In the genomic region with DNA sequence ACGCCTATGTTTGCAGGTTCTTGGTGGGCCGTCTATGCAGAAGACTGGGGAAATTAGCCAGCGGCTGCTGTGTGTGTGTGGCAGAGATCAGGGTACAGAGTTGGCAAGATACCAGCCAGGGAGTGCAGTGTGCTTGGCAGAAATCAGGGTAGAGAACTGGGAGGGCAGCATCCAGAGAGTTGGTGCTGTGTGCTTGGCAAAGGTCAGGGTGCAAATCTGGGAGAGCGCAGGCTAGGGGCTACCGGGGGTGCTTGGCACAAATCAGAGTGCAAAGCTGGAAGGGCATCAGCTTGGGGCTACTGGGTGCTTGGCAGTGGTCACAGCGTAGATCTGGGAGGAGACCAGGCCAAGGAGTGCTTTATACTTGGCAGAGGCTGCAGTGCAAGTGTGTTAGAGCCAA, we compare ENCODE assay signal across 16 mouse cellular contexts.
DNase-seq lines count a peak whose midpoint lies in the region; ATAC-seq and TF ChIP-seq lines count a peak whose summit lies in the region.
"Had no signal": no experiment of that assay in that cellular context is flagged by ENCODE, and none has a peak within 500 bp of the region (broad histone marks: within the 10 kb centered on the region; RNA-seq: fewer than 3 reads in every experiment).

No protein-coding gene starts in this region.

- no peak overlapping the region for H3K9ac ChIP-seq in hindbrain, postnatal 0 days (replicated peaks; ENCODE audit: low read length)
- H3K9ac ChIP-seq in hindbrain, embryonic 16.5 days (ENCODE audit: low read depth, low read length) = no peak overlapping the region
- no peak overlapping the region for H3K9ac ChIP-seq in forebrain, embryonic 12.5 days
- H3K9ac ChIP-seq: limb, embryonic 12.5 days; liver, embryonic 15.5 days; neural tube, embryonic 12.5 days had no signal

- ATAC-seq in hindbrain, postnatal 0 days = no peak
- ATAC-seq in hindbrain, embryonic 16.5 days = no peak
- ATAC-seq in forebrain, embryonic 12.5 days (ENCODE audit: low FRiP score) = no peak
- ATAC-seq: activated CD4-positive, CD25-positive, alpha-beta regulatory T cell, adult 4 months; lung, postnatal 0 days; Patski had no signal

- WGBS in hindbrain, postnatal 0 days = 64% methylated on average over 6 of the region's 6 CpGs
- WGBS in hindbrain, embryonic 16.5 days = 84% methylated on average over 6 of the region's 6 CpGs
- 88% methylated on average over 6 of the region's 6 CpGs for WGBS in forebrain, embryonic 12.5 days

- no peak overlapping the region for H3K4me2 ChIP-seq in hindbrain, postnatal 0 days (ENCODE audit: low read depth, low read length)
- H3K4me2 ChIP-seq in hindbrain, embryonic 16.5 days (ENCODE audit: low read length) = no peak overlapping the region
- H3K4me2 ChIP-seq in forebrain, embryonic 12.5 days = no peak overlapping the region
- H3K4me2 ChIP-seq: limb, embryonic 12.5 days; liver, embryonic 15.5 days; neural tube, embryonic 12.5 days had no signal

- no peaks in the 10 kb centered on the region for H3K9me3 ChIP-seq in hindbrain, postnatal 0 days (ENCODE audit: low read length)
- H3K9me3 ChIP-seq in hindbrain, embryonic 16.5 days (ENCODE audit: control insufficient read depth, low read length) = no peaks in the 10 kb centered on the region
- H3K9me3 ChIP-seq in forebrain, embryonic 12.5 days = no peaks in the 10 kb centered on the region
- H3K9me3 ChIP-seq: limb, embryonic 12.5 days; liver, embryonic 15.5 days; neural tube, embryonic 12.5 days had no signal

- H3K4me3 ChIP-seq in hindbrain, postnatal 0 days (ENCODE audit: low read length) = no peak overlapping the region
- H3K4me3 ChIP-seq in hindbrain, embryonic 16.5 days (ENCODE audit: low read length) = no peak overlapping the region
- no peak overlapping the region for H3K4me3 ChIP-seq in forebrain, embryonic 12.5 days (replicated peaks)
- H3K4me3 ChIP-seq: limb, embryonic 12.5 days; liver, embryonic 15.5 days; neural tube, embryonic 12.5 days had no signal

- no peaks in the 10 kb centered on the region for H3K36me3 ChIP-seq in hindbrain, postnatal 0 days (ENCODE audit: insufficient read depth, low read length)
- no peaks in the 10 kb centered on the region for H3K36me3 ChIP-seq in hindbrain, embryonic 16.5 days (ENCODE audit: control insufficient read depth, insufficient read depth, low read length)
- H3K36me3 ChIP-seq in forebrain, embryonic 12.5 days (replicated peaks) = no peaks in the 10 kb centered on the region
- H3K36me3 ChIP-seq: limb, embryonic 12.5 days; liver, embryonic 15.5 days; neural tube, embryonic 12.5 days had no signal

- no peaks in the 10 kb centered on the region for H3K4me1 ChIP-seq in hindbrain, postnatal 0 days (ENCODE audit: insufficient read depth, low read length)
- no peaks in the 10 kb centered on the region for H3K4me1 ChIP-seq in hindbrain, embryonic 16.5 days (ENCODE audit: control insufficient read depth, insufficient read depth, low read depth, low read length)
- H3K4me1 ChIP-seq in forebrain, embryonic 12.5 days = no peaks in the 10 kb centered on the region
- H3K4me1 ChIP-seq: liver, embryonic 15.5 days had no signal

- H3K27me3 ChIP-seq in hindbrain, postnatal 0 days (ENCODE audit: insufficient read depth, low read length) = no peaks in the 10 kb centered on the region
- H3K27me3 ChIP-seq in hindbrain, embryonic 16.5 days (replicated peaks; ENCODE audit: control insufficient read depth, insufficient read depth, low read length) = no peaks in the 10 kb centered on the region
- H3K27me3 ChIP-seq in forebrain, embryonic 12.5 days = 0 out of 2 replicates have a peak, but pooled peaks cover 9% of the 10 kb centered on the region
- H3K27me3 ChIP-seq: liver, embryonic 15.5 days; neural tube, embryonic 12.5 days; Patski had no signal

- DNase-seq in cerebellum, postnatal 14 days = peak; percentile 19 to 31
- no peak for DNase-seq in cerebellum, postnatal 36 days
- DNase-seq in hindbrain, postnatal 0 days (ENCODE audit: low spot score) = peak; percentile 59
- peak; percentile 21 for DNase-seq in testis, postnatal 14 days (ENCODE audit: low spot score)
- no peak for DNase-seq in testis, postnatal 10 days (ENCODE audit: low spot score)
- DNase-seq: cerebellum, adult 2 months; kidney, adult 2 months; kidney, postnatal 14 days had no signal

- H3K27ac ChIP-seq in hindbrain, postnatal 0 days = no peak overlapping the region
- H3K27ac ChIP-seq in hindbrain, embryonic 16.5 days (ENCODE audit: low read depth, low read length) = no peak overlapping the region
- no peak overlapping the region for H3K27ac ChIP-seq in forebrain, embryonic 12.5 days
- H3K27ac ChIP-seq: limb, embryonic 12.5 days; liver, embryonic 15.5 days; neural tube, embryonic 12.5 days had no signal

- no peak for TF ChIP-seq CTCF in hindbrain, postnatal 0 days (IDR thresholded peaks at IDR 0.05; ENCODE audit: low read depth)

Comparison
In these comparisons a context has a peak if more than half of its experiments do, and no peak if none do; other contexts are left out.
1. DNase-seq: peak in cerebellum, postnatal 14 days (2 of 2), hindbrain, postnatal 0 days (single experiment) and testis, postnatal 14 days (single experiment); none in cerebellum, postnatal 36 days (0 of 2) and testis, postnatal 10 days (single experiment).